Mouse (Mus musculus): ENCODE measurements around the gene Plppr4.

The Plppr4 gene

GRCm38 (mm10) chr3:117294308-117294925 lies 66.3 kb downstream of the Plppr4 start:
- DNase-seq (ENCODE audit: low spot score): no peak
